In the genomic region with DNA sequence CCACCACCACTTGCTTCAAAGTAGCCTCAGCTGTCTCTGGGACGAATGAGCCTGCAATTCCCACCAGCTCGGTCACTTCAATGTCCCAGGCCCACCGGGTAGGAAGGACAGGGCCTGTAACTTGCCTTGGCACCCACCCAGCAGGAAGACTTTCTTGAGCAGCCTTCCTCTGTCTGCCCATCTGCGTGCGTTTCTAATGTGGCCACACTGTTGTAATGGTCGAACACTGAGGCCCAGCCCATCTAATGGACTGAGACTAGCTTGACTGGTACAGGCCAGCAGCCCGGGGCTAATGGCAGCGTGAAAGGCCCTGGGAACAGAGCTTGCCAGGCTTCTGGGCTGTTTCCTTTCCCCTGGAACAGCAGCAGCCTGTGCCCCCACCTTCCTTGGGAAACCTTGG, we compare ENCODE assay signal across 11 mouse cellular contexts. TPM values are rescaled to one million over a fixed set of nuclear protein-coding genes. Genes with fewer than 3 reads are reported as not detected.
DNase-seq lines count a peak whose midpoint lies in the region; ATAC-seq and TF ChIP-seq lines count a peak whose summit lies in the region.
"Had no signal": no experiment of that assay in that cellular context is flagged by ENCODE, and none has a peak within 500 bp of the region (broad histone marks: within the 10 kb centered on the region; RNA-seq: fewer than 3 reads in every experiment).

No protein-coding gene starts in this region.

- H3K9ac ChIP-seq in heart, embryonic 12.5 days = peak overlapping the region; percentile 31; the same call in 1 of the 2 replicates
- no peak overlapping the region for H3K9ac ChIP-seq in lung, postnatal 0 days (replicated peaks; ENCODE audit: low read depth)
- H3K9ac ChIP-seq: liver, embryonic 13.5 days had no signal

- H3K27me3 ChIP-seq in heart, embryonic 12.5 days (replicated peaks) = peaks cover 39% of the 10 kb centered on the region
- peaks cover 17% of the 10 kb centered on the region for H3K27me3 ChIP-seq in lung, postnatal 0 days (replicated peaks; ENCODE audit: insufficient read depth, low read length)

- TF ChIP-seq CTCF in lung, postnatal 0 days (IDR thresholded peaks at IDR 0.05) = no peak
- TF ChIP-seq CTCF in olfactory bulb, adult 2 months (IDR thresholded peaks at IDR 0.05; ENCODE audit: insufficient read depth, low read depth, low read length) = no peak

- H3K27ac ChIP-seq in heart, embryonic 12.5 days (ENCODE audit: poor library complexity, severe bottlenecking) = peak overlapping the region; percentile 6; the same call in 1 of the 2 replicates
- H3K27ac ChIP-seq in lung, postnatal 0 days (ENCODE audit: low read length) = peak overlapping the region; percentile 74
- H3K27ac ChIP-seq in olfactory bulb, adult 2 months (ENCODE audit: insufficient read depth, low read depth, low read length) = peak overlapping the region; percentile 49; the same call in 1 of the 2 replicates
- H3K27ac ChIP-seq: liver, embryonic 13.5 days; neural tube, embryonic 12.5 days had no signal

- peak overlapping the region; percentile 91 for H3K4me2 ChIP-seq in heart, embryonic 12.5 days
- H3K4me2 ChIP-seq in lung, postnatal 0 days (replicated peaks; ENCODE audit: low read depth, low read length) = peak overlapping the region; percentile 72
- H3K4me2 ChIP-seq: liver, embryonic 13.5 days had no signal

- H3K4me3 ChIP-seq in heart, embryonic 12.5 days = no peak overlapping the region
- H3K4me3 ChIP-seq in lung, postnatal 0 days (ENCODE audit: low read depth, low read length) = no peak overlapping the region
- H3K4me3 ChIP-seq in olfactory bulb, adult 2 months (ENCODE audit: insufficient read depth, low read depth, low read length) = 0 out of 2 replicates have a peak overlapping the region, but pooled peaks have one; percentile 19
- H3K4me3 ChIP-seq: liver, embryonic 13.5 days; neural tube, embryonic 12.5 days had no signal

- no peak for TF ChIP-seq EP300 in lung, postnatal 0 days (IDR thresholded peaks at IDR 0.05)

- TF ChIP-seq POLR2A in olfactory bulb, adult 2 months (IDR thresholded peaks at IDR 0.05; ENCODE audit: insufficient read depth, low read depth, low read length) = no peak

- H3K4me1 ChIP-seq in heart, embryonic 12.5 days (replicated peaks) = peaks cover 54% of the 10 kb centered on the region
- H3K4me1 ChIP-seq in lung, postnatal 0 days (ENCODE audit: insufficient read depth, low read depth, low read length) = peaks cover 13% of the 10 kb centered on the region; the same call in 1 of the 2 replicates
- peaks cover 39% of the 10 kb centered on the region for H3K4me1 ChIP-seq in olfactory bulb, adult 2 months (ENCODE audit: control insufficient read depth, insufficient read depth, low read length)

- DNase-seq in heart, adult 8-10 months (ENCODE audit: low spot score) = no peak
- no peak for DNase-seq in lung, postnatal 0 days (ENCODE audit: low spot score)
- DNase-seq in lung, postnatal 4 days = no peak
- DNase-seq in cerebellum, postnatal 25 days = peak; percentile 50 to 66
- DNase-seq in thymus, postnatal 10 days (ENCODE audit: low spot score in 2 of 2) = no peak
- DNase-seq: liver, embryonic 13.5 days had no signal

- WGBS in heart, embryonic 12.5 days = 73% methylated on average over 8 of the region's 8 CpGs
- WGBS in lung, postnatal 0 days = 53% methylated on average over 8 of the region's 8 CpGs
- 62% methylated on average over 8 of the region's 8 CpGs for WGBS in olfactory bulb, adult 2 months

- ATAC-seq in heart, embryonic 12.5 days (ENCODE audit: insufficient number of reproducible peaks, low FRiP score) = 0 out of 2 replicates have a peak, but pooled peaks have one; percentile 0
- no peak for ATAC-seq in lung, postnatal 0 days
- no peak for ATAC-seq in activated CD4-positive, CD25-positive, alpha-beta regulatory T cell, adult 4 months

- no peaks in the 10 kb centered on the region for H3K9me3 ChIP-seq in heart, embryonic 12.5 days (replicated peaks)
- H3K9me3 ChIP-seq in lung, postnatal 0 days (ENCODE audit: low read length) = no peaks in the 10 kb centered on the region
- H3K9me3 ChIP-seq: liver, embryonic 13.5 days; neural tube, embryonic 12.5 days had no signal

- H3K36me3 ChIP-seq in heart, embryonic 12.5 days = no peaks in the 10 kb centered on the region
- no peaks in the 10 kb centered on the region for H3K36me3 ChIP-seq in lung, postnatal 0 days (ENCODE audit: insufficient read depth, low read length)
- H3K36me3 ChIP-seq: liver, embryonic 13.5 days; neural tube, embryonic 12.5 days had no signal

RNA-seq across cellular contexts. Expression of gene Adora1, which starts 2.9 kb away (rescaled TPM):
- polyA plus RNA-seq in heart, embryonic 12.5 days (2016; fragmentation: Nextera tagmentation; extraction: Ambion mirVana) = 7.3 and 9.3 TPM in 2 replicates
- total RNA-seq in heart, adult 8-10 months (2022) = 10 to 100 TPM in 3 of 4 experiments, 1 to 10 TPM in 1; 8.6 to 14.1 (median 12.7) TPM
- 4.8 and 4.9 TPM in 2 replicates for polyA plus RNA-seq in lung, postnatal 0 days (2015; fragmentation: Nextera tagmentation; extraction: Ambion mirVana)
- not detected in 2 replicates for polyA plus RNA-seq in olfactory bulb, adult 2 months (2012; ENCODE audit: insufficient read depth, insufficient read length, low replicate concordance, missing spikeins)
- polyA plus RNA-seq in activated CD4-positive, CD25-positive, alpha-beta regulatory T cell, adult 4 months (2017; shearing (Covaris generic)) = under 1 TPM in 1 of 2 experiments, not detected in 1; 0.15 TPM

RNA-seq across cellular contexts. Expression of gene Mybph, which starts 39.1 kb away (rescaled TPM):
- 0.39 and 0.54 TPM in 2 replicates for polyA plus RNA-seq in heart, embryonic 12.5 days (2016; fragmentation: Nextera tagmentation; extraction: Ambion mirVana)
- under 1 TPM in 1 of 4 experiments, not detected in 3; 0.28 TPM for total RNA-seq in heart, adult 8-10 months (2022)
- 0.18 and 0.38 TPM in 2 replicates for polyA plus RNA-seq in lung, postnatal 0 days (2015; fragmentation: Nextera tagmentation; extraction: Ambion mirVana)
- polyA plus RNA-seq in olfactory bulb, adult 2 months (2012; ENCODE audit: insufficient read depth, insufficient read length, low replicate concordance, missing spikeins) = not detected in 2 replicates
- not detected for polyA plus RNA-seq in activated CD4-positive, CD25-positive, alpha-beta regulatory T cell, adult 4 months (2017; shearing (Covaris generic))
- polyA plus RNA-seq: intestine, embryonic 14.5 days had no signal

RNA-seq across cellular contexts. Expression of gene Chil1, which starts 50.4 kb away (rescaled TPM):
- 1.2 and 1.3 TPM in 2 replicates for polyA plus RNA-seq in heart, embryonic 12.5 days (2016; fragmentation: Nextera tagmentation; extraction: Ambion mirVana)
- total RNA-seq in heart, adult 8-10 months (2022) = 1 to 10 TPM in 1 of 4 experiments, under 1 TPM in 3; 0.38 to 2.7 (median 0.51) TPM
- 550 and 782 TPM in 2 replicates for polyA plus RNA-seq in lung, postnatal 0 days (2015; fragmentation: Nextera tagmentation; extraction: Ambion mirVana)
- not detected in 2 replicates for polyA plus RNA-seq in olfactory bulb, adult 2 months (2012; ENCODE audit: insufficient read depth, insufficient read length, low replicate concordance, missing spikeins)
- polyA plus RNA-seq in activated CD4-positive, CD25-positive, alpha-beta regulatory T cell, adult 4 months (2017; shearing (Covaris generic)) = not detected

RNA-seq across cellular contexts. Expression of gene Myog, which starts 57.5 kb away (rescaled TPM):
- 1.2 and 2.1 TPM in 2 replicates for polyA plus RNA-seq in heart, embryonic 12.5 days (2016; fragmentation: Nextera tagmentation; extraction: Ambion mirVana)
- total RNA-seq in heart, adult 8-10 months (2022) = not detected
- not detected in 2 replicates for polyA plus RNA-seq in lung, postnatal 0 days (2015; fragmentation: Nextera tagmentation; extraction: Ambion mirVana)
- not detected in 2 replicates for polyA plus RNA-seq in olfactory bulb, adult 2 months (2012; ENCODE audit: insufficient read depth, insufficient read length, low replicate concordance, missing spikeins)
- not detected for polyA plus RNA-seq in activated CD4-positive, CD25-positive, alpha-beta regulatory T cell, adult 4 months (2017; shearing (Covaris generic))
- polyA plus RNA-seq: intestine, embryonic 14.5 days had no signal

Comparison
In these comparisons a context has a peak if more than half of its experiments do, and no peak if none do; other contexts are left out.
1. H3K27ac ChIP-seq: peak in every context shown above with its lines; median percentile 74 in lung, postnatal 0 days; 49 in olfactory bulb, adult 2 months; 6 in heart, embryonic 12.5 days.
2. DNase-seq: peak in cerebellum, postnatal 25 days (2 of 2); none in heart, adult 8-10 months (single experiment), lung, postnatal 0 days (single experiment), lung, postnatal 4 days (0 of 2) and thymus, postnatal 10 days (0 of 2).
3. RNA of gene Chil1, which starts 50.4 kb away (polyA plus RNA-seq): 550 to 782 TPM in lung, postnatal 0 days; 1.2 to 1.3 TPM in heart, embryonic 12.5 days, not detected in activated CD4-positive, CD25-positive, alpha-beta regulatory T cell, adult 4 months and not detected in olfactory bulb, adult 2 months; every median in the first group is over 100 times any median in the second.